Mouse (Mus musculus) embryo, embryonic 11 days (tissue): ENCODE data around the gene Abcb10.
"Not testable (repeated sequence)": the region's sequence is repeated elsewhere in the genome, so short reads cannot be mapped to it uniquely, and the experiment has no call there.

Experiments used
- DNase-seq: peaks from one replicate; pipeline ENCODE4 v3.0.0-alpha.2; 2015

Abcb10 gene

GRCm38 (mm10) chr8:123980239-123980638 lies 2.7 kb downstream of the Abcb10 start:
- DNase-seq: no peak

GRCm38 (mm10) chr8:123978926-123979325 lies 4.0 kb downstream of the Abcb10 start:
- DNase-seq: no peak

- DNase-seq: no peak
These were observed 4.6 kb downstream of the Abcb10 start for GRCm38 (mm10) chr8:123978166-123978838.

GRCm38 (mm10) chr8:123977499-123977898 lies 5.4 kb downstream of the Abcb10 start:
- no peak for DNase-seq

- DNase-seq: no peak
These were observed 9.4 kb downstream of the Abcb10 start for GRCm38 (mm10) chr8:123973495-123973894.

GRCm38 (mm10) chr8:123966896-123967295 lies 16.0 kb downstream of the Abcb10 start:
- DNase-seq: peak; percentile 56

- DNase-seq: no peak
These were observed 21.6 kb downstream of the Abcb10 start for GRCm38 (mm10) chr8:123961371-123961770.

- DNase-seq: not testable (repeated sequence)
These were observed 22.4 kb downstream of the Abcb10 start for GRCm38 (mm10) chr8:123960556-123960955.

GRCm38 (mm10) chr8:123960056-123960455 lies 22.9 kb downstream of the Abcb10 start:
- DNase-seq: no peak

GRCm38 (mm10) chr8:123959473-123959872 lies 23.4 kb downstream of the Abcb10 start:
- no peak for DNase-seq

GRCm38 (mm10) chr8:123958130-123958529 lies 24.8 kb downstream of the Abcb10 start:
- DNase-seq: no peak

- DNase-seq: no peak
These were observed 28.7 kb downstream of the Abcb10 start for GRCm38 (mm10) chr8:123954246-123954645.

GRCm38 (mm10) chr8:123953686-123954085 lies 29.2 kb downstream of the Abcb10 start:
- DNase-seq: no peak

- peak; percentile 74 for DNase-seq
These were observed 32.7 kb downstream of the Abcb10 start for GRCm38 (mm10) chr8:123950077-123950802.

GRCm38 (mm10) chr8:123949686-123949986 lies 33.3 kb downstream of the Abcb10 start:
- no peak for DNase-seq

GRCm38 (mm10) chr8:123948942-123949685 lies 33.8 kb downstream of the Abcb10 start, which contains the start of gene Nup133:
TSS of gene Nup133 (minus strand) at chr8:123949265.
- peak; percentile 98 for DNase-seq

- DNase-seq: no peak
These were observed 53.9 kb downstream of the Abcb10 start for GRCm38 (mm10) chr8:123929026-123929425.

GRCm38 (mm10) chr8:123925671-123926070 lies 57.3 kb downstream of the Abcb10 start:
- DNase-seq: no peak

- peak; percentile 83 for DNase-seq
These were observed 58.2 kb downstream of the Abcb10 start for GRCm38 (mm10) chr8:123924719-123925118.

GRCm38 (mm10) chr8:123914635-123915034 lies 68.3 kb downstream of the Abcb10 start:
- DNase-seq: no peak

GRCm38 (mm10) chr8:123912265-123912664 lies 70.7 kb downstream of the Abcb10 start:
- DNase-seq: no peak

- DNase-seq: no peak
These were observed 75.3 kb downstream of the Abcb10 start for GRCm38 (mm10) chr8:123907604-123908003.

GRCm38 (mm10) chr8:123902653-123903052 lies 80.3 kb downstream of the Abcb10 start:
- no peak for DNase-seq
